Mouse (Mus musculus) yolk sac, embryonic 10.5 days (tissue): ENCODE measurements at regions not wholly inside any gene's neighbourhood (a gene's known extent, or its start where the extent isn't known, plus 50 kb on each side); places are given as distances from the start of the nearest gene placed in this dataset.

Experiments
- DNase-seq: peaks from one replicate; pipeline ENCODE4 v3.0.0-alpha.2; 2017; ENCODE audit warnings: low spot score

- no peak for DNase-seq
These were observed 70.5 kb upstream of the Yae1d1 start for GRCm38 (mm10) chr13:18063677-18064076.

- no peak for DNase-seq
These were observed 67.1 kb upstream of the Yae1d1 start for GRCm38 (mm10) chr13:18060265-18060664.

GRCm38 (mm10) chr13:18057231-18057912, 64.2 kb upstream of the Yae1d1 start:
- peak; percentile 36 for DNase-seq

GRCm38 (mm10) chr13:18056816-18057215, 63.7 kb upstream of the Yae1d1 start:
- no peak for DNase-seq

- no peak for DNase-seq
These were observed 50.0 kb upstream of the Yae1d1 start for GRCm38 (mm10) chr13:18043154-18043553.
